Mouse (Mus musculus) MEL (cell line): Measurements from ENCODE around the gene Eif5a.

Source experiments
- CTCF ChIP-seq, 3 experiments: IDR thresholded peaks in 2 of 3; conservative IDR thresholded peaks in 1 of 3; 2 replicates each; pipeline ENCODE4 v1.5.1; 2011 to 2012; ENCODE audit warnings: low read length in 3 of 3, low read depth in 2 of 3, mild to moderate bottlenecking in 2 of 3, improper control_type of control experiment in 1 of 3, inconsistent platforms in 1 of 3, mixed read lengths in 1 of 3, moderate library complexity in 1 of 3; ENCODE audit not compliant: control insufficient read depth in 1 of 3, insufficient read depth in 1 of 3, poor library complexity in 1 of 3, severe bottlenecking in 1 of 3
- GABPA ChIP-seq: IDR thresholded peaks from 2 replicates; pipeline ENCODE4 v1.6.1; 2012; ENCODE audit warnings: low read depth, mild to moderate bottlenecking, inconsistent platforms, low read length, improper control_type of control experiment, moderate library complexity
- GATA1 ChIP-seq: IDR thresholded peaks from 2 replicates; pipeline ENCODE4 v1.6.1; 2011; ENCODE audit warnings: low read depth, low read length, improper control_type of control experiment
- HCFC1 ChIP-seq: IDR thresholded peaks from 2 replicates; pipeline ENCODE4 v1.6.1; 2012; ENCODE audit warnings: low read depth, mild to moderate bottlenecking, inconsistent platforms, low read length, improper control_type of control experiment, moderate library complexity
- MAFK ChIP-seq: IDR thresholded peaks from 2 replicates; pipeline ENCODE4 v1.6.1; 2011; ENCODE audit warnings: low read depth, mild to moderate bottlenecking, low read length, improper control_type of control experiment, borderline replicate concordance
- POLR2A ChIP-seq, 2 experiments: IDR thresholded peaks; 2 replicates each; pipeline ENCODE4 v1.6.1; 2011 to 2012; ENCODE audit warnings: low read length in 2 of 2, mild to moderate bottlenecking in 2 of 2, control low read depth in 1 of 2, improper control_type of control experiment in 1 of 2, low read depth in 1 of 2, moderate library complexity in 1 of 2; ENCODE audit not compliant: control insufficient read depth in 1 of 2, insufficient read depth in 1 of 2, poor library complexity in 1 of 2
- ZMIZ1 ChIP-seq: IDR thresholded peaks from 2 replicates; pipeline ENCODE4 v1.6.1; 2012; ENCODE audit warnings: low read depth, mild to moderate bottlenecking, inconsistent platforms, low read length, improper control_type of control experiment, moderate library complexity

GRCm38 (mm10) chr11:69877878-69878277 lies 43.9 kb downstream of the Eif5a start, which contains the start of gene Tmem95:
- TF ChIP-seq GABPA (no peak), ZMIZ1 (no peak), HCFC1 (no peak), POLR2A (IDR thresholded peaks at IDR 0.05; ENCODE audit: control insufficient read depth in 1 of 2, insufficient read depth in 1 of 2, low read depth in 1 of 2, low read length in 2 of 2, poor library complexity in 1 of 2) (no peak), CTCF (IDR thresholded peaks at IDR 0.05 in 2 of 3, conservative IDR thresholded peaks at IDR 0.05 in 1 of 3; ENCODE audit: control insufficient read depth in 1 of 3, insufficient read depth in 1 of 3, low read depth in 2 of 3, low read length in 3 of 3, poor library complexity in 1 of 3, severe bottlenecking in 1 of 3) (no peak), GATA1 (no peak), MAFK (no peak)
